Mouse (Mus musculus) spleen, adult 2 months (tissue): Measurements from ENCODE around the gene Fam160b1. TPM values are rescaled to one million over a fixed set of nuclear protein-coding genes. Genes with fewer than 3 reads are reported as not detected.

Experiments used
- DNase-seq, 2 experiments: peaks; one replicate each; pipeline versions ENCODE4 v3.0.0 to v3.0.0-alpha.2; 2012 to 2021; ENCODE audit warnings: low spot score in 2 of 2, low read depth in 1 of 2
- H3K27ac ChIP-seq: fragments of 200-500 bp; 2 replicates; pipeline ENCODE4 v1.5.1; 2012; ENCODE audit warnings: low read length, inconsistent platforms; ENCODE audit not compliant: insufficient read depth
- H3K27me3 ChIP-seq: fragments of 200-500 bp; 2 replicates; pipeline ENCODE4 v1.6.1; 2012; ENCODE audit warnings: mild to moderate bottlenecking, moderate library complexity, low read length, inconsistent platforms; ENCODE audit not compliant: control insufficient read depth, insufficient read depth
- H3K36me3 ChIP-seq: fragments of 200-500 bp; 2 replicates; pipeline ENCODE4 v1.6.1; 2012; ENCODE audit warnings: mild to moderate bottlenecking, low read length, inconsistent platforms; ENCODE audit not compliant: control insufficient read depth, insufficient read depth
- H3K4me1 ChIP-seq: fragments of 200-500 bp; 2 replicates; pipeline ENCODE4 v1.6.1; 2011; ENCODE audit warnings: inconsistent platforms; ENCODE audit not compliant: control insufficient read depth, insufficient read depth, insufficient read length
- H3K4me3 ChIP-seq: fragments of 200-500 bp; 2 replicates; pipeline ENCODE4 v1.5.1; 2011; ENCODE audit warnings: mild to moderate bottlenecking, inconsistent platforms; ENCODE audit not compliant: insufficient read depth, insufficient read length; ENCODE audit errors: extremely low read depth
- CTCF ChIP-seq: fragments of 200-500 bp; IDR thresholded peaks from 2 replicates; pipeline ENCODE4 v1.5.1; 2011; ENCODE audit warnings: mild to moderate bottlenecking, inconsistent platforms; ENCODE audit not compliant: insufficient read depth, insufficient read length, insufficient replicate concordance; ENCODE audit errors: extremely low read depth
- POLR2A ChIP-seq: fragments of 200-500 bp; IDR thresholded peaks from 2 replicates; pipeline ENCODE4 v1.6.1; 2011; ENCODE audit warnings: low read depth, low read length, inconsistent platforms
- WGBS: fragments of 180-500 bp; shearing (Covaris S2); methylation state at CpG from one replicate; pipeline ENCODE4 v1.1.7; 2018; 5-methylcytosine and 5-hydroxymethylcytosine counted together
- polyA plus RNA-seq: library from polyadenylated mRNA; depleted of rRNA; stranded (reverse); fragments of >200 nt; gene quantifications from 2 replicates; pipeline ENCODE4 v1.2.3, GENCODE M21; 2012

Fam160b1 gene
- polyA plus RNA-seq, 1 experiment, result 7.9 TPM

GRCm38 (mm10) chr19:57417800-57418580 lies 57.5 kb downstream of the Fam160b1 start:
- no peak for TF ChIP-seq CTCF
- no peak for TF ChIP-seq POLR2A
- WGBS, result 53% methylated on average over 17 of the region's 17 CpGs
- no peak for DNase-seq
- no peaks in the 10 kb centered on the region for H3K36me3 ChIP-seq
- H3K27ac ChIP-seq, result no peak overlapping the region
- peaks cover under 1% of the 10 kb centered on the region; the same call in 1 of the 2 replicates for H3K4me1 ChIP-seq
- no peak overlapping the region for H3K4me3 ChIP-seq
- no peaks in the 10 kb centered on the region for H3K27me3 ChIP-seq

GRCm38 (mm10) chr19:57423402-57423801 lies 62.9 kb downstream of the Fam160b1 start:
- Histone ChIP-seq H3K4me1 (no peaks in the 10 kb centered on the region), H3K27ac (no peak overlapping the region), H3K4me3 (no peak overlapping the region), H3K36me3 (no peaks in the 10 kb centered on the region), H3K27me3 (no peaks in the 10 kb centered on the region)
- 77% methylated on average over 3 of the region's 3 CpGs for WGBS
- no peak for TF ChIP-seq CTCF
- TF ChIP-seq POLR2A, result no peak
- DNase-seq, result no peak

- no peaks in the 10 kb centered on the region for H3K4me1 ChIP-seq
- WGBS, result 96% methylated on average over 15 of the region's 15 CpGs
- H3K27ac ChIP-seq, result no peak overlapping the region
- no peak overlapping the region for H3K4me3 ChIP-seq
- no peaks in the 10 kb centered on the region for H3K27me3 ChIP-seq
- TF ChIP-seq CTCF, result no peak
- no peak for TF ChIP-seq POLR2A
- no peak for DNase-seq
- no peaks in the 10 kb centered on the region for H3K36me3 ChIP-seq
Observed at GRCm38 (mm10) chr19:57425296-57425695, 64.8 kb downstream of the Fam160b1 start.

- no peak for DNase-seq
- no peaks in the 10 kb centered on the region for H3K4me1 ChIP-seq
- TF ChIP-seq POLR2A, result no peak
- TF ChIP-seq CTCF, result no peak
- H3K27ac ChIP-seq, result no peak overlapping the region
- WGBS, result 95% methylated on average over 8 of the region's 8 CpGs
- no peaks in the 10 kb centered on the region for H3K27me3 ChIP-seq
- no peak overlapping the region for H3K4me3 ChIP-seq
- H3K36me3 ChIP-seq, result no peaks in the 10 kb centered on the region
Observed at GRCm38 (mm10) chr19:57426841-57427240, 66.4 kb downstream of the Fam160b1 start.

GRCm38 (mm10) chr19:57427756-57428438 lies 67.4 kb downstream of the Fam160b1 start:
- no peak for DNase-seq
- Histone ChIP-seq H3K27me3 (no peaks in the 10 kb centered on the region), H3K4me3 (no peak overlapping the region), H3K36me3 (no peaks in the 10 kb centered on the region), H3K4me1 (no peaks in the 10 kb centered on the region), H3K27ac (no peak overlapping the region)
- WGBS, result 89% methylated on average over 14 of the region's 14 CpGs
- TF ChIP-seq CTCF (no peak), POLR2A (no peak)

- TF ChIP-seq CTCF (no peak), POLR2A (no peak)
- WGBS, result 84% methylated on average over 3 of the region's 3 CpGs
- H3K36me3 ChIP-seq, result no peaks in the 10 kb centered on the region
- no peak for DNase-seq
- H3K4me1 ChIP-seq, result no peaks in the 10 kb centered on the region
- H3K27me3 ChIP-seq, result no peaks in the 10 kb centered on the region
- no peak overlapping the region for H3K4me3 ChIP-seq
- H3K27ac ChIP-seq, result no peak overlapping the region
Observed at GRCm38 (mm10) chr19:57428641-57429040, 68.2 kb downstream of the Fam160b1 start.

- Histone ChIP-seq H3K27ac (0 out of 2 replicates have a peak overlapping the region, but pooled peaks have one; percentile 7), H3K27me3 (no peaks in the 10 kb centered on the region), H3K36me3 (no peaks in the 10 kb centered on the region), H3K4me1 (no peaks in the 10 kb centered on the region), H3K4me3 (no peak overlapping the region)
- no peak for TF ChIP-seq CTCF
- TF ChIP-seq POLR2A, result no peak
- peak; percentile 8 to 40 for DNase-seq
- WGBS, result 32% methylated on average over 6 of the region's 6 CpGs
Observed at GRCm38 (mm10) chr19:57429926-57430325, 69.4 kb downstream of the Fam160b1 start.
